Mouse (Mus musculus) cerebellum, postnatal 14 days (tissue): Measurements from ENCODE around the gene Tcte1.

Experiments
- DNase-seq, 2 experiments: peaks; one replicate each; pipeline ENCODE4 v3.0.0; 2021; ENCODE audit warnings: mixed read lengths in 2 of 2

Gene Tcte1

GRCm38 (mm10) chr17:45515204-45515726 is 8.0 kb upstream of the Tcte1 start:
- DNase-seq = peak; percentile 29 to 44

GRCm38 (mm10) chr17:45515806-45516205 is 7.4 kb upstream of the Tcte1 start:
- no peak for DNase-seq

- DNase-seq = peak; percentile 97 to 98
Measured at GRCm38 (mm10) chr17:45516488-45516887, 6.7 kb upstream of the Tcte1 start.

DNA sequence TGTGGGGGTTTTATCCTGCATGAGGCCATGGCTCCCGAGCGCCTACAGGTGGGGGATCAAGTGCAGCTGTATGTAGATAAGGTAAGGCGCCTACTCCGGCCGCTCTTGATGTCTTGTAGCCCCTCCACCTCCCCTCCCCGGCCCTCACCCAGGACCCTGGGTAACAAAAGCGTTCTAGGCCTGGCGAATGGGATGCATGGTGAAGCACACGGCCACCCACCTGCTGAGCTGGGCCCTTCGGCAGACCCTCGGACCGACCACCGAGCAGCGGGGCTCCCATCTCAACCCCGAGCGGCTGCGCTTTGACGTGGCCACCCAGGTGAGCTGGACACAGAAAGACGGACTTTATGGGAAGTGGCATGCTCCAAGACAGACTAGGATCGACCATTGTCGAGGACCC is 6.1 kb upstream of the Tcte1 start:
- DNase-seq = peak; percentile 38 to 49

GRCm38 (mm10) chr17:45517549-45518215 is 5.6 kb upstream of the Tcte1 start:
- peak in 1 of 2 experiments; percentile 44 for DNase-seq

GRCm38 (mm10) chr17:45518766-45519475 is 4.3 kb upstream of the Tcte1 start:
- DNase-seq = peak; percentile 89 to 91

DNA sequence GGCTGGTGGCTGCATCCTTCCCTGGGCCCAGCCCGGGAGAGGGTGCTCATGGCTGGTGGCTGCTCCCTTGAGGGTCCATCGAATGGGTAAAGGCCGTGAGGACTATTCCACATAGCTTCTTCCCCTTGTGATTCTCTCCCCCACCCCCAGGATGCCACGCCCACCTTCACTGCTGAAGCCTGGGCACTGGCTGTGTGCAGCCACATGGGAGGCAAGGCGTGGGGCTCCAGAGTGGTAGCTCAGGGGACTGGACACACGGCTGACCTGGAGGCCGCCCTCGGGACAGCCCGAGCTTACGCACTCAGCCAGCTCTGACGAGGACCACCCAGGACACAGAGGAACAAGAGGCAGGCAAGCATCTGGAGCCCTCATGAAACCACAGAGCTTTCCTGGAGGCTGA is 3.1 kb upstream of the Tcte1 start:
- peak; percentile 41 to 45 for DNase-seq

- peak; percentile 72 to 79 for DNase-seq
Measured at GRCm38 (mm10) chr17:45524961-45525360, 1.7 kb downstream of the Tcte1 start.

- DNase-seq = peak; percentile 68 to 74
Measured at GRCm38 (mm10) chr17:45526571-45526970, 3.3 kb downstream of the Tcte1 start.

DNA sequence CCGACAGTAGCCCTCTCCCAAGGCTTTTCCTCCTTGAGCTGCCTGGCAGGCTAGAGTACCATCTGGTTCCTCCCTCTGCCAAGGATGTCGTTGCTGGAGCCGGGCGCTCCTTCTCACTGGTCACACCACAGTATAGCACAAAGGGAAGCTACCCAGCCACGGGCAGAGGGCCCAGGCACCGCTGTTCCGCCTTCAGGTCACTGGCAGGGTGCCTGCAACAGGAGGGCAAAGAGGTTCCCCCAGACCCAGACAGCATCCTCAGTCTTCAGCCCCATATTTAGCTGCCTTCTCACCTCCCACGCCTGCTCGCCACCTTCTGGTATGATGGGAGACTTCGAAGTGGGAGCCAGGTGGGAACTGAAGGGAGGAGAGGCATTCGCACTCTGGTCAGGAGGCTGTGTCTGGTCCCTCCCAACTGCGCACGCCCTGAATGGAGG is 7.1 kb downstream of the Tcte1 start:
- peak; percentile 97 to 98 for DNase-seq

GRCm38 (mm10) chr17:45532896-45533295 is 9.7 kb downstream of the Tcte1 start:
- DNase-seq = no peak

GRCm38 (mm10) chr17:45536264-45536663 is 13.0 kb downstream of the Tcte1 start:
- no peak for DNase-seq

- DNase-seq = no peak
Measured at GRCm38 (mm10) chr17:45538394-45538793, 15.2 kb downstream of the Tcte1 start.

- peak in 1 of 2 experiments; percentile 56 for DNase-seq
Measured at GRCm38 (mm10) chr17:45539664-45540063, 16.4 kb downstream of the Tcte1 start.

GRCm38 (mm10) chr17:45542129-45542528 is 18.9 kb downstream of the Tcte1 start:
- peak in 1 of 2 experiments; percentile 52 for DNase-seq

DNA sequence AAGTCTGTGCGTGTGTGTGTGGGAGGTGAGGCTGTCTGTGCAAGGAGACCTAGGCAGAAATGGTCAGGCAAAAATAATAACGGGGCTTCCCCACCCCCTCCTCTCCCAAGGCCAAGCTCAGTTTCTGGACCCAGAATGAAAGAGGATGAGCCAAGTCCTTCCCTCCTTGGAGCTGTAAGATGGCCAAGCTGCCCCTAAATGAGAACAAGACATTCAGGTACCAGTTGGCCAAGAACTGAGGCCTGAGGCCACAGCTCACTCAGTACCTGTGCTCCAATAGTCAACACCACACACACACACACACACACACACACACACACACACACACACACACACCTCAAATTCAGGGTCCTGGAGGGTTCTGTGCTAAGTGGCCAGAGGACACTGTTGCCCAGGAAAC is 19.5 kb downstream of the Tcte1 start:
- peak; percentile 83 to 89 for DNase-seq

GRCm38 (mm10) chr17:45543115-45543514 is 19.9 kb downstream of the Tcte1 start:
- DNase-seq = no peak

- peak; percentile 74 to 78 for DNase-seq
Measured at GRCm38 (mm10) chr17:45544001-45544872, 21.0 kb downstream of the Tcte1 start.

DNA sequence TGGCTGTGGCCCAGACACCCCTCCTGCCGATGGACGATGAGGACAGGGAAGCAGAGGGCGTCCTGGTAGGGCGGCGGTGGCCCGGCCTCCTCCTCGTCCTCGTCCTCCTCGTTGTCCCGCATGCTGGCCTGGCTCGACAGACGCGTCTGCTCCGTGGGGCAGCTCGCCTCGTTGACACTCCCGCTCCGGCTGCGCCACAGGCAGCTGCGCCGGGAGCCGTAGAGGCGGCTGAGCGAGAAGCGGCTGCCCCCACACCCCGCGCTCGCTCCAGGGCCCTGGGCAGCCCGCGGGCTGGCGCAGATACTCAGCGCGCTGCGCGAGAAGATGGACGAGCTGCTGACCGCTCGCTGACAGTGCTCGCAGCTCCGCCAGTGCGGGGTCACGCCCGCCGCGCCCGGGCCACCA is 21.6 kb downstream of the Tcte1 start:
- DNase-seq = peak; percentile 70 to 75

DNA sequence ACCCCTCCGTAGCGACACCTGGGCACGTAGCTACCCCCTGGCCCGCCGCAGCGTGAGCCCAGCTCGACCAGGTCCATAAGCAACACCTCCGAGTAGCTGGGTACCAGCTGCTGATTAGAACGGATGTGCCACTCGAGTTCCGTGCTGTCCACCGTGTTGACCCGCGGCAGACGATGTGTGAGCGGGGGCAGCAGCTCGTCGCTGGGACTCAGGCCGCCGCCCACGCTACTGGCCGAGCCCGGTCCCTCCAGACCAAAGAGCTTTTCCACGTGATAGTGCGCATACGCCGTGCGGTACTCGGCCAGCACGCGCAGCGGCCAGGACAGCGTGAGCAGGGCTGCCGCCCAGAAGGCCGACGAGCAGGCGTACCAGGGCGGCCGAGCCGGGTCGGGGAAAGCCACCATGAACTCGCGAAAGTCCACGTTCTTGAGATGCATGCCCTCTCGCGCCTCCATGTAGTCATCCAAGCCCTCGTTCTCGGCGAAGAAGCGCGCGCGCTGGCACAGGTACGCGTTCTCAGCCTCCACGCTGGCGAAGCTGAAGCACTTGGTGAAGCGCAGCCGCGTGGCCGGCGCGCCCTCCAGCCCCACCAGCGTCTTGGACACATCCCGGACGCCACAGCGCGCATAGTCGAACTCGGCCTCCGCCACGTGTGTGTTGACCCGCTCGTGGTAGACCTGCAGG is 22.2 kb downstream of the Tcte1 start:
- peak; percentile 70 to 76 for DNase-seq

DNA sequence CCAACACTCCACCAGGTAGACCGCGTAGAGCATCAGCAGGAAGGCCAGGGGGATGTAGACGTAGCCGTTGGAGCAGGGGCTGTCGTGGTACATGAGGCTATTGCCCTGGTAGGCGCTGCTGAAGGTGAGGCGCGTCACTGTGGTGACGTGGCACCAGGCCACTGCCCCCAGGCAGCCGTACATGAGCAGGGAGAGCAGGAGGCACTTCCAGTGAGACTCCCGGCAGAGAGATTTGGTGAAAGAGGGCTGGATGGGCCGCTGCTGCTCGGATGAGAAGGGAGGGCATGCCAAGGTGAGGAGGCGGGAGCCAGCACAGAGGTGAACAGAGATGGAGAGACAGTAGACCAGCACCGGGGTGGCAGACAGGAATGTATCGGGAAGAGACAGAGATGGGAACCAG is 23.7 kb downstream of the Tcte1 start:
- peak; percentile 66 to 75 for DNase-seq

DNA sequence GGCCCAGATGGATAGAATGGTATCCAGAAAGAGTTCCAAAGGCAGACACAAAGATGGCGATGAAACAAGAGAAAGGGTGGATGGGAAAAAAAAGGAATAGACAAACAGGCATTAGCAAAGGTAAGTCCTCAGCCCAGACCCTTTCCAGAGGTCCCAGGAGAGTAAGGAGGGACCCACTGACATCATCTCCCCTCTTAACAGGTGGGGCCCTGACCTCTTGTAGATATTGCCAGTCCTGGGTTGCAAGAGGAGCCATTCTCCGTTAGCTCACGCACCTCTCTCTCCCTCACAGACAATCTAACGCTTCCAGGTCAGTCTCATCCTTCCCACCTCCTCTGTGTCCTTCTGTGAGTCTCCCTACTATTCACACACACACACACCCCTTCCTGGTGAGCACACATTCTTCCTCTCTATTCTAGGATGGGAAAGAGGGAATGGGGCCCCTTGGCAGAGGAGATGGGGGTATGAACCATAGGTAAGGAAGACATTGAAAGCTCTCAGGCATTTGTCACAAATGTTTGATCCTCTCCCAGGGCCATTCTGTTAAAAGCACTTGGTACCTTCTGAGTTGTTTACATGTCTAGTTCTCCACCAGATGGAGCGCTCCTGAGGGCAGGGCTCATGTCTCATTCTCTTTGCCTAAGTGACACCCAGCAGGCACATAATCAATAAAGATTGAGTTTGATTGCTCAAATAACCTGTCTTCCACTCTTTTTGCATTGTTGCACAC is 24.4 kb downstream of the Tcte1 start:
- peak in 1 of 2 experiments; percentile 70 for DNase-seq
